Mouse (Mus musculus) megakaryocyte, embryonic 14.5 days (primary cell): ENCODE measurements around the gene Sgpl1.

Experiments used
- FLI1 ChIP-seq: IDR thresholded peaks from 2 replicates; pipeline ENCODE4 v1.6.1; 2012; ENCODE audit warnings: low read length, inconsistent platforms, mixed read lengths
- GATA1 ChIP-seq: IDR thresholded peaks from 3 replicates; pipeline ENCODE4 v1.6.1; 2012; ENCODE audit warnings: mixed read lengths, low read length, inconsistent platforms, borderline replicate concordance

DNA sequence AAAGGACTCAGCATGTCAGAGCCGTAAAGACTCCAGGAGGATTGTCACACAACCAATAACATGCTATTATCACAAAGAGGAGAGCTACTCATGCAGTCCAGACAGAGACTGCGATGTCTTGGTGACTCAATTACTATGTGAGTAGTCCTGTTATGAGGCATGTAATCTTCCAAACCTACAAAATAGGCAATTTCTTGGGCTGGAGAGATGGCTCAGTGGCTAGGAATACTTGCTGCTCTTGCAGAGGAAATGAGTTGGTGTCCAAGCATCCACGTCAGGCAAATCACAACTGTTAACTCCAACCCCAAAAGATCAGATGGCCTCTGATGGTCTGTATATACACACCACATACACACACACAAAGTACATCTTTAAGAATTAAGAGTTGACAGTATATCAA is 8.1 kb upstream of the Sgpl1 start:
- TF ChIP-seq GATA1: no peak
- no peak for TF ChIP-seq FLI1
